Mouse (Mus musculus): ENCODE results near the gene Cyb5r3.

DNA sequence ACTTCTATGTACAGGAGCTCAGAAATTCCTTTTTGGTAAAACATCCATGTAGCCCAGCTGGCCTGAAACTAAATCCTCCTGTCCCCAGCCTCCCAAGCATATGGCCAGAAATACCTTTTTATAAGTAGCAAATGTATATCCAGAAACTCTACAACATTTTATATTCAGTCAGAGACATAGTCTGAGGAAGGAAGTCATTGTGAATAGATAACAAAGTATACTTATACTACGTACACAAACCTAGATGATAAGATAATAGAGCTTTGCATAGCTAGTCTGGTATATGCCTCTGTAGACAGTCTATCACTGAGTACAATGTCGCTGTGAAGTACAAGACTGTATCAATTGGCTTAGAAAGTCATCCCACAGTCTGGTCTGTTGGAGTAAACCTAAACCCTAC, 36.7 kb downstream of the Cyb5r3 start:
- TF ChIP-seq POLR2A (IDR thresholded peaks at IDR 0.05; ENCODE audit: control insufficient read depth in 1 of 2, insufficient read depth in 1 of 2, low read depth in 1 of 2, low read length in 2 of 2, poor library complexity in 1 of 2) (no peak), HCFC1 (IDR thresholded peaks at IDR 0.05; ENCODE audit: low read depth, low read length) (no peak), GATA1 (IDR thresholded peaks at IDR 0.05; ENCODE audit: low read depth, low read length) (peak; percentile 81), USF2 (IDR thresholded peaks at IDR 0.05; ENCODE audit: borderline replicate concordance in 1 of 2, insufficient read depth in 1 of 2, low read depth in 1 of 2, low read length in 2 of 2) (no peak), POLR2AphosphoS2 (IDR thresholded peaks at IDR 0.05; ENCODE audit: low read length) (no peak), ETS1 (IDR thresholded peaks at IDR 0.05; ENCODE audit: low read depth, low read length) (no peak), USF1 (IDR thresholded peaks at IDR 0.05; ENCODE audit: low read depth, low read length) (no peak), MAZ (IDR thresholded peaks at IDR 0.05; ENCODE audit: low read depth, low read length) (no peak), TAL1 (IDR thresholded peaks at IDR 0.05; ENCODE audit: low read length) (no peak), UBTF (IDR thresholded peaks at IDR 0.05; ENCODE audit: borderline replicate concordance, insufficient read depth, low read depth, low read length) (no peak), CTCF (IDR thresholded peaks at IDR 0.05 in 2 of 3, conservative IDR thresholded peaks at IDR 0.05 in 1 of 3; ENCODE audit: control insufficient read depth in 1 of 3, insufficient read depth in 1 of 3, low read depth in 2 of 3, low read length in 3 of 3, poor library complexity in 1 of 3, severe bottlenecking in 1 of 3) (no peak), ZNF384 (IDR thresholded peaks at IDR 0.05; ENCODE audit: low read depth, low read length) (no peak)
